Mouse (Mus musculus): ENCODE measurements around the gene Rpusd1.

The Rpusd1 gene

DNA sequence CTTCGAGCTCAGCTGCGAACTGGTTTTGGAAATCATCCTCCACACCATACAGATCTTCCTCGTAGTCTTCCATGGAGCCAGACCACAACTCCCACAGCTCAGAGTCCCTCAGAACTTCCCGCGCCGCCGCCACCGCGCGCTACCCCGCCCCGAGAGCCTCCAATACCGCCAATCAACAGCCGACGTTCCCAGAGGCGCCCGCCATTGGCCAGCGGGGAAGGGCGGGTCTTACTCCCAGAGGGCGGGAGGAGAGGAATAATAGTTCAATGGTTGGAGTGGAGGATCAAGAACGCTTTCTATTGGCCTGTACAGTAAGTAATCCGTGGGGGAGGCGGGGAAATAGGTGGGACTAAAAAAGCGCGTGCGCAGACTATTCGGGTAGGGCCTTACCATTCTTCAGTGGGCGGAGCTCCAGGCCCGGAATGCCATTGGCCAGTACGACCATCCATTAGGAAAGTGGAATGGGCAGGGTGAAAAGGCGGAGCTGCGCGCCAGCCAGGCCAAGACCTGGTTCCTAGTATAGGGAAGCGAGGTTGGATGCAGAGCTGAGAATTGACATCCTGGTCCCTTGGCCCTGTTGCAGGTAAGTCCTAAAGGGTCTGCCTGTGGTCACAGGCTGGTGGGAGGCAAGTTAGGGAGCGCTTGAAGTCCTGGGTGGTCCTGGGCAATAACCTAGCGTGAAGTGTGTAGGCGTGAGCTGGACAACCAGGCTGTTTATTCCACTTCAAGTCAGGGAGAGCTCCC lies at the start of gene Rpusd1, which contains the start of gene Chtf18:
Gene Rpusd1 (plus strand): TSS at position 406 of the 744 bp plus-strand sequence.
Gene Chtf18 (minus strand): TSS at position 155 of the 744 bp plus-strand sequence.
- ChIA-PET CTCF (interaction anchor here (0.5 to 1.7 kb wide), 40 partner anchors 8 to 782 kb away, joined by 3 to 16 read pairs (median 4); partner anchors contain the start of genes Narfl (in 4 of the 4), Gng13 (in 1 of the 4), Haghl (in 1 of the 4) and Jmjd8 (in 1 of the 4)), POLR2A (interaction anchor here (0.5 to 10.8 kb wide), 100 partner anchors 9 to 1200 kb away, joined by 3 to 137 read pairs (median 4); partner anchors contain the start of genes Gng13 (in 4 of the 4), Stub1 (in 4 of the 4), Jmjd8 (in 3 of the 4) and Msln (in 3 of the 4))

DNA sequence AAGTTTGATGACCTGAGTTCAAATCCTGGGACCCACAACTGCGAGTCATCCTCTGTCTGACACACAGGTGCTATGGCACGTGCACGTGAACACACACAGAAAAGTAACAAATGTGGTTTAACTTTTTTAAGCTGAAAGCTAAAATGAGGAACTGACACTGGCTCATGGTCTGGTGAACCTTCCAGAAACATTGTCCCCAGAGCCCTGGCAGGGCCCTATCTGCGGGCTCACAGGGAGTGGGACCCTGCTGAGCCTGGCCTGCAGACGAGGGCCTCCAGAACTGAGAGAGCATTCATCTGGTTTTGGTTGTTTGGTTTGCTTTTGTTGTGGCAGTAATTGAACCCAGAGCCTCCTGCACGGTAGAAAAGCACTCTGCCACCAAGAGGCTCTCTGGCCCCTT lies 49.5 kb upstream of the Rpusd1 start:
- POLR2A ChIA-PET: no interaction called here
- CTCF ChIA-PET: no interaction called here

DNA sequence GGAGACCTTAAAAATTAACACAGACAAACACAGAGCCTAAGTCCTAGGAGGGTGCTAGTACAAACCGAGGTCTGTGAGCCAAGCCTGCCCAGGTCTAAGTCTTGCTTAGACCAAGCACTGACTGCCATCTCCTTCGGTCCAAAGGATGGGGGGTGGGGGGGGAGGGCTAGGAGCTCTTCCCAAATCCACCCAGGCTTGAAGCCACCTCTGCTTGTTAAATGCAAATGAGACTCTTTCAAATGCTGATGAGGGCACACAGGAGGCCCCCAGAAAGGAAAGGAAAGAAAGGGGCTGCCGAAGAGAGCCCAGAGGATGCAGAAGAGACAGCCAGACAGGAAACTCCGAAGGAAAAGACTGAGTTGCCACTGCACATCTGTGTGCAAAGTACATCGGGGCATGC lies 47.7 kb upstream of the Rpusd1 start:
- POLR2A ChIA-PET: interaction anchor here in 3 of 4 experiments (0.5 to 1.4 kb wide), 14 partner anchors 8 to 793 kb away, joined by 3 to 5 read pairs (median 3); partner anchors contain the start of genes Chtf18 (in 1 of the 3), Fbxl16 (in 1 of the 3), Rpusd1 (in 1 of the 3) and Sox8 (in 1 of the 3)
- CTCF ChIA-PET: interaction anchor here in 3 of 4 experiments (0.8 to 1.2 kb wide), 6 partner anchors 16 to 112 kb away, joined by 3 to 7 read pairs (median 4); no protein-coding TSS in a partner anchor

DNA sequence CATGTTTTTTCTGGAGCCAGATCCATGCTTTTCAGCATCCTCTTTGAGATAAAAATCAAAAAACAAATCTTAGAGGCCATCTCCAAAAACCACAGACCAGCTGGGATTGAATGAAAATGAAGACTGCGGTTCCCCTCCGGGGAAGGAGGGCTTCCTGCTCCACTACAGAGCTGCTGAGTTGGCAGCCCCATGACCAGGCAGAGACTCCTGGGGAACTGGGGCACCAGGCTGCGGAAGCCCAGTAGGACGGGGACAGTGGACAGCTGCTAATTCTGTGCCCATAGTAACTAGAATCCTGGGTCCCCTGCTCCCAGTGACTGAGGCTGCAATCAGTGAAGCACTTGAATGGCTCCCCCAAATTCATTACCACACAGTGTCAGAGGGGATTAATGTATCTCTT lies 45.8 kb upstream of the Rpusd1 start:
- POLR2A ChIA-PET: no interaction called here
- CTCF ChIA-PET: interaction anchor here in 1 of 4 experiments (0.6 kb wide), 1 partner anchor 699 kb away, joined by 5 read pairs; no protein-coding TSS in a partner anchor

DNA sequence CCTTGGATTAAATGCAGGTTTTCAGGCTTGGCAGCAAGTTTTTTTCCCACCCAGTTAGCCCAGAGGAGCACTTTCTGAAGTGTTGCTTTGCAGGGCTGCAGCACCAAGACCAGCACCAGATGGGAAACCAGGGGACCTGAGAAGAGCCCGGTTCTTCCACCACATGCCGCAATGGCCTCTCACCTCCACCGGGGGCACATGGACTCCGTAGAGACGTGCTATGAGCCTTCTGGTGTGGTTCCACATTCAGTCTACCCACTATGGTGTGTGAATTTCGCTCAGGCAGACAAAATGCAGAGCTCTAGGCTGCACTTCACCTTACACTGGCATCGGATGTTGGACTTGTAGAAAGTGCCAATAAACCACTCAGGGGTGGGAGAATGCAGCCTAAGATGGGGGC lies 41.1 kb upstream of the Rpusd1 start:
- ChIA-PET POLR2A (interaction anchor here in 1 of 4 experiments (0.7 to 1.4 kb wide), 2 partner anchors 11 to 115 kb away, joined by 3 read pairs; no protein-coding TSS in a partner anchor), CTCF (interaction anchor here in 3 of 4 experiments (0.5 to 1.4 kb wide), 10 partner anchors 27 to 823 kb away, joined by 3 to 7 read pairs (median 3); no protein-coding TSS in a partner anchor)

DNA sequence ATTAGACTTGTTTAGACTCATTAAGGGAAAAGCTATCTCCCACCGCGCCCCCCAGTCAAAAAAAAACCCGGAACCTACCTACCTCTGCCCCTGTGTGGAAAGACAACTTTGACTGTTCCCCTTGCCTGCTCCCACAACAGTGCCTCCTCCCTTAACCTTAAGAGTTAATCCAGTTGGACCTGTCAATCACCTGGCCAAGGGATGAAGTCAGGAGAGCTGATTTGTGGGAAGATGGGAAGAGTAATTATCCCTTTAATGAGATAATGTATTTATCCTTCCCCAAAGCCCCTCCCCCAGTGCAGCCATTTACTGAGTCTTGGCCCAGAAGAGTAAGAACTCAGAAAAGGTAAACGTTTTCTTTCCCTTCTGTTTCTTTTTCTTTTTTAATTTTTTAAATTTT lies 38.5 kb upstream of the Rpusd1 start:
- ChIA-PET POLR2A (interaction anchor here in 1 of 4 experiments (1.0 to 1.4 kb wide), 2 partner anchors 38 to 118 kb away, joined by 3 to 4 read pairs; partner anchors contain the start of genes Chtf18, Rpusd1 and Sox8), CTCF (interaction anchor here (0.6 to 1.8 kb wide), 12 partner anchors 8 to 572 kb away, joined by 3 to 9 read pairs (median 4); partner anchors contain the start of gene Sox8 (in 1 of the 4))

DNA sequence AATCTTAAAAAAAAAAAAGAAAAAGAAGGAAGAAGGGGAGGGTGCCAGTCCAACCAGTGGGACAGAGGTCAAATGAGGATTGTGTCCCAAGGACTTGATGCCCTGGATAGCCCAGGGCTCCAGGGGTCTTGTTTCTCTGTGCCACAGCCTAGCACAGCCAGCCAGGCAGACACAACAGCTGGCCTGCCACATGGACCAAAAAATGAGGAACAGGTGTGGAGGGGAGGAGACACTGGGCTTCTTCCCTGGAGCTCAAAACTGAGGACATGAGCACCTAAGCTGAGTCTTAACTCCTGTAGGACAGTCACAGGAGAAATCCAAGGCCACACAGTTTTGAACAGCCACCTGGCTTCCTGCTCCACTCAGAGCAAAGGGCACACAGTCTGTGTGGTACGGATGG lies 31.2 kb upstream of the Rpusd1 start:
- CTCF ChIA-PET: interaction anchor here (0.6 to 5.8 kb wide), 20 partner anchors 8 to 512 kb away, joined by 3 to 42 read pairs (median 4); partner anchors contain the start of gene Sox8 (in 2 of the 4)
- POLR2A ChIA-PET: interaction anchor here in 3 of 4 experiments (0.5 to 2.1 kb wide), 10 partner anchors 10 to 561 kb away, joined by 3 to 6 read pairs (median 4); partner anchors contain the start of genes Sox8 (in 2 of the 3) and Lmf1 (in 1 of the 3)

DNA sequence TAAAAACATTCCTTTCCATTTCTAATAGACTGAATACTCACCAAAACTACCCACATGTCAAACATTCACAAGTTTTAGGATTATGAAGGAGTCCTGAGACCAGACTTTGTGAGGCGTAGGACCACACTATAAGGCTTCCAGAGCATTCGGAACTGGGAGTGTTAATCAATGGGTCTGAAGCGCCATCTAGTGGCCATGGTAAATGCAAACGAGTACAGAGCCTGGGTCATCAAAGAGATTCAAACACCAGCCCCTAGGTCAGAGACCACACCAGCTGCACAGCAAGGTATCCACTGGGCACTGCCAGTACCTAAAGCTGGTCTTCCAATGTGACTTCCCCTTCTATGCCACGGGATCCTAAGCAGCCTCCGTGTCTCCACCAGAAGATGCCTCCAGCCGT lies 29.0 kb upstream of the Rpusd1 start:
- CTCF ChIA-PET: interaction anchor here (0.5 to 5.8 kb wide), 32 partner anchors 10 to 308 kb away, joined by 3 to 42 read pairs (median 5); partner anchors contain the start of genes Sox8 (in 2 of the 4), Chtf18 (in 1 of the 4) and Rpusd1 (in 1 of the 4)
- POLR2A ChIA-PET: interaction anchor here (0.6 to 2.1 kb wide), 5 partner anchors 31 to 224 kb away, joined by 3 to 8 read pairs (median 4); no protein-coding TSS in a partner anchor

DNA sequence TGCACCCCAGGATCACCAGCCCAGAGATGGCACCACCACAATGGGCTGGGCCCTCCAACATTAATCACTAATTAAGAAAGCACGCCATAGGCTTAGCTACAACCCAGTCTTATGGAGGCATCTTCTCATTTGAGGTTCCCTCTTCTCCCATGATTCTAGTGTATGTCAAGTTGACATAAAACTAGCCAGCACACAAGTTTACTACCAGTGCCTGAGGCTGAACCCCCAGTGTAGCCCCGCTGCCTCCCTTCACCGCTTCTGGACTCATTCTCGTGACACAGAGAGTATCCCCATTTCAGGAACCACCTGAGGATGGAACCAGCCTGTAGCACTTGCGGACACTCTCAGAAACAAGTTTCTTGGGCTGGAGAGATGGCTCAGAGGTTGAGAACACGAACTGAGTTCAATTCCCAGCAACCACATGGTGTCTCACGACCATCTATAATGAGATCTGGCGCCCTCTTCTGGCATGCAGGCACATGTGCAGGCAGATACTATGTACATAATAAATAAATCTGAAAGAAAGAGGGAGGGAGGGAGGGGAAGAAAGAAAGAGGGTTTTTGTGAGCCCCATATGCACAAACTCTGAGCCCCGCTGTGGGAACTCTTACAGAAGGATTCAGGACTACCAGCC lies 26.5 kb upstream of the Rpusd1 start:
- ChIA-PET CTCF (interaction anchor here in 2 of 4 experiments (0.8 to 5.4 kb wide), 4 partner anchors 21 to 225 kb away, joined by 4 to 32 read pairs (median 5); no protein-coding TSS in a partner anchor), POLR2A (interaction anchor here in 1 of 4 experiments (0.7 kb wide), 1 partner anchor 132 kb away, joined by 3 read pairs; no protein-coding TSS in a partner anchor)

DNA sequence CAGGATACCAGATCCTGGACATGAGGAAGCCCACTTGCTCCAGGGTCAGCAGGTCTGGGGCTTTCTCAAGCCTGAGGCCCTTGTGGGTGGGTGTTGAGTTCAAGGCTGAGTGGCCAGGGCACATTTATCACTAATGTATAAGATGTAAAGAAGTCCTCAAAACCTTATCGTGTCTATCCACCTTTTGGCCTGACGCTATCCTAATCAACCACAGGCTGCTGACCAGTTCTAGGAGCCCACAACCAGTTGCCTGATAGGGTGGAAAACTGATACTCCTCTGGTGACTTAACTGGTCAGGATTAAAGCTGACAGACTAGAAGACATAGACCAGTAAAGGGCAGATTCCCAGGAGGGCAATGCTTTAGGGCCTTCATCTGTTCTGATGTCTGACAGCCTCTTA lies 17.5 kb upstream of the Rpusd1 start:
- CTCF ChIA-PET: no interaction called here
- POLR2A ChIA-PET: no interaction called here

DNA sequence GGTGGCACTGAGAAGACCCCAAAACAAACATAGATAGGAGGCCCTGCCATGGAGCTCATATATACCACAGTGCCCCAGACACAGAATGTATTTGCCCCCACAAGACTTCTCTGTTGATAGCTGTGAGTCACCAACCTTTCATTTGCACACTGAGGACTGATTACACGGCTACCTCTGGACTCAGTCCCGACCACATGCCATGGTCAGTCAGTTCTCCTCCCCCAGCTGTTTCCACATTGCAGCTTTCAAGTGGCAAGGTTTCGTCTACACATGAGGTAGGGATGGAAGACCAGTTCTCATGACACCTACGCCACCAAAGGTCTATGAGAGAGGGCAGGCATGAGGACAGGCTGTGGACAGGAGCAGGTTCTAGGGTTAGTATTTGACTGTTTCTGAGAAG lies 16.3 kb upstream of the Rpusd1 start:
- CTCF ChIA-PET: interaction anchor here (0.6 to 1.9 kb wide), 8 partner anchors 13 to 1711 kb away, joined by 3 to 8 read pairs (median 6); partner anchors contain the start of genes Chtf18 (in 1 of the 4) and Rpusd1 (in 1 of the 4)
- POLR2A ChIA-PET: interaction anchor here in 3 of 4 experiments (0.6 to 1.5 kb wide), 7 partner anchors 13 to 297 kb away, joined by 3 to 4 read pairs (median 3); partner anchors contain the start of genes Fbxl16 (in 1 of the 3) and Lmf1 (in 1 of the 3)

DNA sequence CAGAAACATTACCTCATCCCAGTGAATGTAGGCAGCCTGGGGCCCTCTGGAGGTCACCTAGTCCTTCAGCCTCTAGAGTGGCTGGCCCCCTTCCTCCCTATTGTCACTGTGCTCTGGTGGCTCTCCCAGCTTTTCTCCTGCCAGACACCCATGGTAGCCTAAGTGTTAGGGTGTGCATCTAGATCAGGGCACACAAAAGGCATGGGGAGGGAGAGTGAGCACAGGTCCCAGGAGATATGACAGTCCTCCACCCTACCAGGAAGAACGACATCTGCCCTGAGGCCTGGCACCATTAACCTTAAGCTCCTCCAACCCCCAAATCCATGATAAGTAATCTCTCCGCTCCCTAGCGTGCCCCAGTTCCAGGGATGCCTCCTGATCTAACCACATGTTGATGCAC lies 11.8 kb upstream of the Rpusd1 start:
- CTCF ChIA-PET: interaction anchor here in 2 of 4 experiments (1.4 to 2.8 kb wide), 6 partner anchors 12 to 427 kb away, joined by 3 to 11 read pairs (median 4); partner anchors contain the start of genes Chtf18 (in 1 of the 2) and Rpusd1 (in 1 of the 2)

DNA sequence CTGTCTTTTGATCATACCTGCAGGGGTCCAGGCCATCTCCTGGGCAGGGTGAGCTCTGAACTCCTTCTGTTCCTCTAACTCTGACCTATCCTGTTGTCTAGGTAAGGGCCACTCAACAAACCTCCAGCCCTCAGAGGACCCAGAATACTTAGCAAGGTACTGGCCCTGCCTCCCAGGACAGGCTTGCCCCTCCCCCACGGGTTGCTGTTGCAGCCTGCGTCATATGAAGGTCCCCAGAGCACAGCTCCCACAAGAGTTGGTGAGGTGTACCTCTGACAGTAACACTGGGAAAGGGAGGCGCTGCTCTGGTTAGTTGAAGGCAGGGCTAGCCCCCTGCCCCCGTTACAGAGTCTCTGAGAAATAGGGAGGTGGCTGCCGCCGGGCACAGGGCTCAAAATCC lies 11.3 kb upstream of the Rpusd1 start:
- POLR2A ChIA-PET: interaction anchor here (0.7 to 3.5 kb wide), 24 partner anchors 9 to 117 kb away, joined by 3 to 36 read pairs (median 4); partner anchors contain the start of genes Chtf18 (in 4 of the 4), Rpusd1 (in 4 of the 4), Jmjd8 (in 2 of the 4) and Metrn (in 1 of the 4)

More for the DNA sequence above, 11.8 kb upstream of the Rpusd1 start:
- POLR2A ChIA-PET: interaction anchor here (0.9 to 3.5 kb wide), 18 partner anchors 8 to 113 kb away, joined by 3 to 36 read pairs (median 4); partner anchors contain the start of genes Chtf18 (in 4 of the 4), Rpusd1 (in 4 of the 4), Jmjd8 (in 1 of the 4) and Mslnl (in 1 of the 4)

DNA sequence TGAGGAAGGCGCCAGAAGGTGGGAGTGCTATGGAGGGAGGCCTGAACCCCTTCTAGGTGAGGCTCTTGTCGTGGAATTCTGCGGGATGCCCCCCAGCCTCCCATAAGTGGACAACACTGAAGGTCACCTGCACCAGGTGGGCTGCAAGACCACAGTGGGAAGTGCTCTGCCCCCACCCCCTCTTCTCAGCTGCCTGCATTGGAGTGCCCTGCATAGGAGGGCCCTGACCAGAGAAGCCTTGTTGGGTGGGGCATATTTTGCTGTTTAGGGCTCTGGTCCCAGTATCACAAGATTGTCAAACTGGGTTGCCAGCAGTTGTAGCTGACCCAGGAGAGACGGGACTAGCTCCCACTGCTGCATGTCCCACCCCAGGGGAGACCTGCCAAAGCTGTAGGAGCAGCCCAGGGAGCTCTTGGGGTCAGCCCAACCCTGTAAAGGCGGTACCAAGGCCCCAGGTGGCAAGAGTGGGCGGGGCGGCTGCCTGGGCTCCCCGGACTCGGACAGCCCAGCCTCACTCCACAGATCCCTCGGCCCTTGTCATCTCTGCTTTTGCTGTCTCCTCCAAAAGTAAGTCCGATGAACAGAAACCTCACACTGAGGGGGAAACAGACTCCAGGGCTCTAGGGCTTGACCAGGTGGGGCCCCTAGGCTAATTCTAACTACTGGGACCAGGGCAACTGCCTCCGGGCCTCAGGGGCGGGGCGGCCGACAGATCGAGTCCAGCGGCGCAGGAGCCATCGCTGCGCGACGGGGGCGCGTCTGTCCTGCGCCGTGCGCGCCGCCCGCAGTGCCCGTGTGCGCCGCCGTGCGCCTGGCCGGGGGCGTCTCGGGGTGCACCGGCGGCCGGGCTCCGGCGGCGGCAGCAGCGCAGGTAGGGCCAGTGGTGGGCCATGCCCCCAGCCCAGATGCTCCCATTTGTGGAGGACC lies 10.5 kb upstream of the Rpusd1 start, which contains the start of gene Gng13:
Gene Gng13 (plus strand): TSS at position 461 of the 927 bp plus-strand sequence.
- ChIA-PET CTCF (interaction anchor here in 3 of 4 experiments (0.6 to 2.8 kb wide), 7 partner anchors 11 to 428 kb away, joined by 3 to 11 read pairs (median 4); partner anchors contain the start of genes Chtf18 (in 1 of the 3) and Rpusd1 (in 1 of the 3)), POLR2A (interaction anchor here (0.7 to 3.5 kb wide), 29 partner anchors 10 to 152 kb away, joined by 3 to 36 read pairs (median 4); partner anchors contain the start of genes Chtf18 (in 4 of the 4), Rpusd1 (in 4 of the 4), Jmjd8 (in 2 of the 4) and Haghl (in 1 of the 4))

More for the DNA sequence above, 11.3 kb upstream of the Rpusd1 start:
- CTCF ChIA-PET: interaction anchor here in 2 of 4 experiments (1.4 to 2.8 kb wide), 6 partner anchors 11 to 427 kb away, joined by 3 to 11 read pairs (median 4); partner anchors contain the start of genes Chtf18 (in 1 of the 2) and Rpusd1 (in 1 of the 2)

DNA sequence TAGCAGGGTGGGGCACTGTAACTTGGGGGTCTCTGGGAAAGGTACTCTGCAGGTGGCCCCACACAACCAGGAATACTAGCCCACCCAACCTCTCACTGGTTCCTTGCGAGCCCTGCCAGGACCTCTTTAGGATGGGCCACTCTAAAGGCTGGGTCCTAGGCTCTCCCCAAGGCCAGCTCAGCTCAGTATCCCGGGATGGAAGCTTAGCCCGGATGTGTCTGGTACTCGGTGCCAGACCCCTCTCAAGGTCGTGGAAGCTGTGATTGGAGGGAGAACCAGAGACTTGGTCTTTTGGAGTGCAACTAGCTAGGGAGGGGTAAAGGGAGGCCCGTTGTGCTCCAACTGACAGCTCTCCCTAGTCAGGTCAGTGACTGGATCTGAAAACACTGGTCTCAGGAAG lies 9.8 kb upstream of the Rpusd1 start:
- ChIA-PET POLR2A (interaction anchor here (0.8 to 3.5 kb wide), 18 partner anchors 9 to 153 kb away, joined by 3 to 36 read pairs (median 5); partner anchors contain the start of genes Chtf18 (in 4 of the 4), Rpusd1 (in 4 of the 4), Haghl (in 2 of the 4) and Sox8 (in 1 of the 4)), CTCF (interaction anchor here in 1 of 4 experiments (2.8 kb wide), 1 partner anchor 10 kb away, joined by 11 read pairs; the partner anchor contains the start of genes Chtf18 and Rpusd1)

DNA sequence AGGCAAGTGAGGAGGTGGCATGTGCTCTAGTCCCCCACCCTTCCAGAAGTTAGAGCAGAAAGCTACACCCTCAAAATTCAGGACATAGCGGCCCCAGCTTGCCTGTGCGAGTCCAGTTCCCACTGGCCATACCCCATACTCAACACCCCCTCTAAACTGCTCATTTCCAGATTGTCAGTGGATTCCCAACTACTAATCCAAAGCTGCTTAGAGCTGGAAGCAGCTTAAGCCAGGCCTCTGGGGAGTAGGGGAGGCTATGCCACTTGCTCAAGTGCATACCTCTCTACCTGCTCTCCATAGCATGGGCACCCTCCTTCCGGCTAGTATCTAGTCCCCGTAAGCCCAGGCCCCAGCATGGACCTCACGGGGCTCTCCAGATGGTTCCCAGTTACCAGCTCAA lies 6.0 kb upstream of the Rpusd1 start:
- CTCF ChIA-PET: interaction anchor here in 1 of 4 experiments (1.2 to 3.5 kb wide), 3 partner anchors 11 to 80 kb away, joined by 3 to 12 read pairs (median 7); no protein-coding TSS in a partner anchor
- POLR2A ChIA-PET: interaction anchor here in 2 of 4 experiments (0.7 to 1.4 kb wide), 5 partner anchors 24 to 111 kb away, joined by 3 to 5 read pairs (median 3); partner anchors contain the start of genes Ccdc78 (in 1 of the 2), Haghl (in 1 of the 2) and Stub1 (in 1 of the 2)
